Mouse (Mus musculus): ENCODE data around the gene Slc16a13. TPM values are rescaled to one million over a fixed set of nuclear protein-coding genes. Genes with fewer than 3 reads are reported as not detected.

The Slc16a13 gene
- 13.6 and 14.1 TPM in 2 replicates for polyA plus RNA-seq (2014; fragmentation: Nextera tagmentation; extraction: Ambion mirVana)

DNA sequence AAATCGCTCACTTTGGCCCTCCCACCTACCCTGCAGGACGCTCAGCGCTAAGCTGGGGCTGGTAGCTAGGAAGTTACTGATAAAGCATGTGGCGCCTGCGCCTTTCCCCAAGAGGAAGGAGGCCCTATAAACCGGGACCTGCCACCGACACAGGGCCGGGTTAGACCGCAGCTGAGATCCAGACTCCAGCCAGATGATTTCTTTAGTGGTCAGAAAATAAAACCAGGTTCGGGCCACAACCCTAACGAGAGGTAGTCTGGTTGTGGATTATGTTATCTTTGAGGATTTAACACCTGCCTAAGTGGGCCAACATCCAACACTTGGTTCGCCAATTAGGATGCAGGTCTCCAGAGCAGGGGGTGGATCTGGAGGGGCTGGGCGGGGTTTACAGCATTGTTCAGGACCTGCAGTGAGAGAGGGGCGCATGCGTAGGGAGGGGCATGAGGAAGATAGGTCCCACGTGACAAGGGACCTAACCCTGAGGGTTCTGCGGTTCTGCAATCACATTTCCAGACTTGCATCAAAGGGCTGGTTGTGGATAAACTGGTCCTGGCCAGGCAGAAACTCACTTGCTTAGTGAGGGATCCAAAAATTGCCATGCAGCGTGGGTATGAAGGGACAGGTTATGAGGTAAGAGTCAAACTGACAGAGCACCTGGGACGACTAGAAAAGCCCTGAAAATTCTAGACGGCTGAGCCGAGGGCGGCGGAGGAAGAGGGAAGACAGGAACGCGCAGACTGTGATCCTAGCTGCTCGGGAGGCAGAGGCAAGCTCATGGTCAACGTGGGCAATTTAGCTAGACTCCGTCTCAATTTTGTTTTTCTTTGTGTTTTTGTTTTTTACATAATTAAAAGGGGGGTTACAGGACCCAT lies at the start of gene Slc16a13:
TSS of gene Slc16a13 (minus strand) at position 334 of the 872 bp plus-strand sequence.
- under 1% methylated on average over 28 of the region's 28 CpGs for WGBS
- H3K4me2 ChIP-seq (ENCODE audit: low read length) = peak within 1 kb of the TSS; percentile 96
- H3K9me3 ChIP-seq (ENCODE audit: control insufficient read depth, low read length) = no peaks in the 10 kb centered on the region
- H3K4me3 ChIP-seq (ENCODE audit: low read depth, low read length) = peak within 1 kb of the TSS; percentile 55
- peak within 1 kb of the TSS; percentile 64 for H3K9ac ChIP-seq (ENCODE audit: low read length)
- peak within 1 kb of the TSS; percentile 87 for H3K27ac ChIP-seq (ENCODE audit: low read depth)
- H3K36me3 ChIP-seq (ENCODE audit: control insufficient read depth, insufficient read depth, low read length) = peaks cover 13% of the 10 kb centered on the region; the same call in 1 of the 2 replicates
- H3K4me1 ChIP-seq (replicated peaks; ENCODE audit: control insufficient read depth, insufficient read depth, low read length) = peaks cover 5% of the 10 kb centered on the region; the same call in 1 of the 2 replicates
- H3K27me3 ChIP-seq (replicated peaks; ENCODE audit: control insufficient read depth, insufficient read depth, low read length) = peaks cover 26% of the 10 kb centered on the region
- DNase-seq (ENCODE audit: low spot score) = peak; percentile 92
- ATAC-seq (replicated peaks; ENCODE audit: low FRiP score, low TSS enrichment, low read depth) = peak; percentile 92

- H3K4me1 ChIP-seq (replicated peaks; ENCODE audit: control insufficient read depth, insufficient read depth, low read length) = no peaks in the 10 kb centered on the region
- H3K9ac ChIP-seq (ENCODE audit: low read length) = no peak overlapping the region
- H3K9me3 ChIP-seq (ENCODE audit: control insufficient read depth, low read length) = no peaks in the 10 kb centered on the region
- no peaks in the 10 kb centered on the region for H3K36me3 ChIP-seq (ENCODE audit: control insufficient read depth, insufficient read depth, low read length)
- no peak overlapping the region for H3K4me2 ChIP-seq (ENCODE audit: low read length)
- WGBS = 92% methylated on average over 1 of the region's 1 CpGs
- no peak overlapping the region for H3K4me3 ChIP-seq (ENCODE audit: low read depth, low read length)
- no peak overlapping the region for H3K27ac ChIP-seq (ENCODE audit: low read depth)
- DNase-seq (ENCODE audit: low spot score) = no peak
- H3K27me3 ChIP-seq (replicated peaks; ENCODE audit: control insufficient read depth, insufficient read depth, low read length) = no peaks in the 10 kb centered on the region
- no peak for ATAC-seq (replicated peaks; ENCODE audit: low FRiP score, low TSS enrichment, low read depth)
Observed at GRCm38 (mm10) chr11:70266405-70266804, 45.5 kb upstream of the Slc16a13 start.

GRCm38 (mm10) chr11:70265819-70266218 lies 45.0 kb upstream of the Slc16a13 start:
- ATAC-seq (replicated peaks; ENCODE audit: low FRiP score, low TSS enrichment, low read depth) (no peak), DNase-seq (ENCODE audit: low spot score) (no peak)
- Histone ChIP-seq H3K4me1 (replicated peaks; ENCODE audit: control insufficient read depth, insufficient read depth, low read length) (no peaks in the 10 kb centered on the region), H3K36me3 (ENCODE audit: control insufficient read depth, insufficient read depth, low read length) (no peaks in the 10 kb centered on the region), H3K9me3 (ENCODE audit: control insufficient read depth, low read length) (no peaks in the 10 kb centered on the region), H3K4me3 (ENCODE audit: low read depth, low read length) (no peak overlapping the region), H3K4me2 (ENCODE audit: low read length) (no peak overlapping the region), H3K9ac (ENCODE audit: low read length) (no peak overlapping the region), H3K27ac (ENCODE audit: low read depth) (no peak overlapping the region), H3K27me3 (replicated peaks; ENCODE audit: control insufficient read depth, insufficient read depth, low read length) (no peaks in the 10 kb centered on the region)
- WGBS = 74% methylated on average over 4 of the region's 4 CpGs

DNA sequence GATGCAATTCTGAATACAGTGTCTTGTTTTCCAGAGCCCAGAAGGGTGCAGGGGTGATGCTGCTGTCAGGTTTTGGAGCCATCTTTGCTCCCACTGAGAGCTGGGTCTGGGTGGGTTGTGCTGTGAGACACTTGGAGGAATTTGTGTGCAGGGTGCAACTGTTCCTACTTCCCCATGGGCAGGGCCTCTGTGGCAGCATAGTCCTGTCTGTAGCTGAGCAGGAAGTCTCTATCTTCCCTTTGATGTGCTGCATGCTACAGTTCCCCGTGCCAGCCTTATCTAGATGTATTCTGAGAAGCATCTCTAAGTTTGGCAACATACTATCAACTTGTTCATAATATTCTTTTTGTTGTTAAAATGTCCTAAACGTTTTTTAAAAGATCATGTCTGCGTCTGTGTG lies 44.4 kb upstream of the Slc16a13 start:
- no peak for DNase-seq (ENCODE audit: low spot score)
- H3K4me1 ChIP-seq (replicated peaks; ENCODE audit: control insufficient read depth, insufficient read depth, low read length) = no peaks in the 10 kb centered on the region
- ATAC-seq (replicated peaks; ENCODE audit: low FRiP score, low TSS enrichment, low read depth) = no peak
- H3K4me2 ChIP-seq (ENCODE audit: low read length) = no peak overlapping the region
- no peaks in the 10 kb centered on the region for H3K36me3 ChIP-seq (ENCODE audit: control insufficient read depth, insufficient read depth, low read length)
- no peak overlapping the region for H3K4me3 ChIP-seq (ENCODE audit: low read depth, low read length)
- H3K9ac ChIP-seq (ENCODE audit: low read length) = no peak overlapping the region
- H3K27ac ChIP-seq (ENCODE audit: low read depth) = no peak overlapping the region
- no peaks in the 10 kb centered on the region for H3K27me3 ChIP-seq (replicated peaks; ENCODE audit: control insufficient read depth, insufficient read depth, low read length)
- WGBS = 47% methylated on average over 3 of the region's 3 CpGs
- H3K9me3 ChIP-seq (ENCODE audit: control insufficient read depth, low read length) = no peaks in the 10 kb centered on the region

GRCm38 (mm10) chr11:70259035-70259434 lies 38.2 kb upstream of the Slc16a13 start:
- no peak overlapping the region for H3K4me3 ChIP-seq (ENCODE audit: low read depth, low read length)
- no peak overlapping the region for H3K27ac ChIP-seq (ENCODE audit: low read depth)
- H3K27me3 ChIP-seq (replicated peaks; ENCODE audit: control insufficient read depth, insufficient read depth, low read length) = peaks cover 25% of the 10 kb centered on the region
- ATAC-seq (replicated peaks; ENCODE audit: low FRiP score, low TSS enrichment, low read depth) (no peak), DNase-seq (ENCODE audit: low spot score) (no peak)
- WGBS = 85% methylated on average over 4 of the region's 4 CpGs
- H3K4me2 ChIP-seq (ENCODE audit: low read length) = no peak overlapping the region
- no peak overlapping the region for H3K9ac ChIP-seq (ENCODE audit: low read length)
- H3K4me1 ChIP-seq (replicated peaks; ENCODE audit: control insufficient read depth, insufficient read depth, low read length) = peaks cover 8% of the 10 kb centered on the region; the same call in 1 of the 2 replicates
- no peaks in the 10 kb centered on the region for H3K9me3 ChIP-seq (ENCODE audit: control insufficient read depth, low read length)
- no peaks in the 10 kb centered on the region for H3K36me3 ChIP-seq (ENCODE audit: control insufficient read depth, insufficient read depth, low read length)

DNA sequence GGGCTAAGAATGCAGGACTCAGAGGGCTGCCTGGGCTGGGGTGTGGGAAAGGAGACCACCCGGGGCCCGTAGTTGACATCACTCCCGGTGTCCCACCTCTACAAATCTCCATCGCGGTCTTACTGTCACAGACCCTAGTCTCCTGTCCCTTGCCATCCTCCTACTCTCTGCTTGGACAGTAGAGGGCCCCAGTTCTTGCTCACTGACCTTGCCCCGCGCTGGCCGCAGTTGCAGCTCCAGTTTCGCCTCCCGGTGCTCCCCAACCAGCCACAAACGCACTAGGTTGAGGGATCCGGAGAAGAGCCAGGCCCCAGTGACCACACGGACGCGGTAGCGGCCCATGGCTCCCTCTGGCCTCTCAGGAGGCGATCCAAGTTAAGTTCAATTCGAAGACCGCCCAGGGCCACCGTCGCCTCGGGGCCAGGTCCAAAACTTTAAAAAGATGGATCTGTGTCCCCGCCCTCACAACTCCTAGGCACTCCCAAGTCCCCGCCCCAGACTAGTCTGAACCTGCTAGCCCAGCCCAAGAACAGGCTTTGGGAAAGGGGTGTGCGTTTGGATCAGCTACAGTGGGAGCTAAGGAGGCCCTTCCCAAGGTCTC lies 34.2 kb upstream of the Slc16a13 start, which contains the start of gene Alox12:
TSS of gene Alox12 (minus strand) at position 423 of the 601 bp plus-strand sequence.
- Histone ChIP-seq H3K4me1 (replicated peaks; ENCODE audit: control insufficient read depth, insufficient read depth, low read length) (peaks cover 8% of the 10 kb centered on the region; the same call in 1 of the 2 replicates), H3K27me3 (replicated peaks; ENCODE audit: control insufficient read depth, insufficient read depth, low read length) (peaks cover 44% of the 10 kb centered on the region), H3K9me3 (ENCODE audit: control insufficient read depth, low read length) (no peaks in the 10 kb centered on the region), H3K9ac (ENCODE audit: low read length) (peak within 1 kb of the TSS; percentile 10; the same call in 1 of the 2 replicates), H3K4me2 (ENCODE audit: low read length) (peak within 1 kb of the TSS; percentile 47), H3K4me3 (ENCODE audit: low read depth, low read length) (peak within 1 kb of the TSS; percentile 25), H3K36me3 (ENCODE audit: control insufficient read depth, insufficient read depth, low read length) (no peaks in the 10 kb centered on the region), H3K27ac (ENCODE audit: low read depth) (no peak within 1 kb of the TSS)
- under 1% methylated on average over 25 of the region's 25 CpGs for WGBS
- ATAC-seq (replicated peaks; ENCODE audit: low FRiP score, low TSS enrichment, low read depth) (no peak), DNase-seq (ENCODE audit: low spot score) (peak; percentile 64)

GRCm38 (mm10) chr11:70254337-70254736 lies 33.5 kb upstream of the Slc16a13 start:
- Histone ChIP-seq H3K27ac (ENCODE audit: low read depth) (no peak overlapping the region), H3K4me2 (ENCODE audit: low read length) (peak overlapping the region; percentile 47), H3K36me3 (ENCODE audit: control insufficient read depth, insufficient read depth, low read length) (no peaks in the 10 kb centered on the region), H3K9ac (ENCODE audit: low read length) (0 out of 2 replicates have a peak overlapping the region, but pooled peaks have one; percentile 10), H3K27me3 (replicated peaks; ENCODE audit: control insufficient read depth, insufficient read depth, low read length) (peaks cover 43% of the 10 kb centered on the region), H3K4me3 (ENCODE audit: low read depth, low read length) (peak overlapping the region; percentile 25), H3K9me3 (ENCODE audit: control insufficient read depth, low read length) (no peaks in the 10 kb centered on the region), H3K4me1 (replicated peaks; ENCODE audit: control insufficient read depth, insufficient read depth, low read length) (peaks cover 8% of the 10 kb centered on the region; the same call in 1 of the 2 replicates)
- no peak for ATAC-seq (replicated peaks; ENCODE audit: low FRiP score, low TSS enrichment, low read depth)
- WGBS = 6% methylated on average over 18 of the region's 18 CpGs
- peak; percentile 61 for DNase-seq (ENCODE audit: low spot score)

GRCm38 (mm10) chr11:70251853-70252252 lies 31.0 kb upstream of the Slc16a13 start:
- no peak overlapping the region for H3K27ac ChIP-seq (ENCODE audit: low read depth)
- 79% methylated on average over 8 of the region's 8 CpGs for WGBS
- DNase-seq (ENCODE audit: low spot score) (no peak), ATAC-seq (replicated peaks; ENCODE audit: low FRiP score, low TSS enrichment, low read depth) (no peak)
- H3K4me1 ChIP-seq (replicated peaks; ENCODE audit: control insufficient read depth, insufficient read depth, low read length) = peaks cover 8% of the 10 kb centered on the region; the same call in 1 of the 2 replicates
- no peaks in the 10 kb centered on the region for H3K9me3 ChIP-seq (ENCODE audit: control insufficient read depth, low read length)
- no peak overlapping the region for H3K9ac ChIP-seq (ENCODE audit: low read length)
- H3K27me3 ChIP-seq (replicated peaks; ENCODE audit: control insufficient read depth, insufficient read depth, low read length) = peaks cover 47% of the 10 kb centered on the region
- no peaks in the 10 kb centered on the region for H3K36me3 ChIP-seq (ENCODE audit: control insufficient read depth, insufficient read depth, low read length)
- H3K4me2 ChIP-seq (ENCODE audit: low read length) = no peak overlapping the region
- H3K4me3 ChIP-seq (ENCODE audit: low read depth, low read length) = no peak overlapping the region

All from intestine, embryonic 14.5 days (tissue).